Mouse (Mus musculus) subcutaneous adipose tissue, adult 2 months (tissue): ENCODE measurements around the gene Proser3. TPM values are rescaled to one million over a fixed set of nuclear protein-coding genes. Genes with fewer than 3 reads are reported as not detected.

ENCODE experiments used
- polyA plus RNA-seq: library from polyadenylated mRNA; depleted of rRNA; stranded (reverse); fragments of >200 nt; gene quantifications from 2 replicates; pipeline ENCODE4 v1.2.3, GENCODE M21; 2012; ENCODE audit warnings: low replicate concordance; rRNA removed

Gene Proser3
- 4.1 and 17.2 TPM in 2 replicates for polyA plus RNA-seq

GRCm38 (mm10) chr7:30552102-30553020, at the start of gene Proser3, which contains the start of gene Hspb6:
TSS of gene Proser3 (minus strand) at chr7:30552299.
TSS of gene Hspb6 (plus strand) at chr7:30552178.

GRCm38 (mm10) chr7:30598786-30599185, 46.7 kb upstream of the Proser3 start, which contains the start of gene Zbtb32:
TSS of gene Zbtb32 (minus strand) at chr7:30598909.

GRCm38 (mm10) chr7:30588676-30589434, 36.8 kb upstream of the Proser3 start, which contains the start of gene Kmt2b:
TSS of gene Kmt2b (minus strand) at chr7:30588726.

GRCm38 (mm10) chr7:30564970-30565571, 13.0 kb upstream of the Proser3 start, which contains the start of gene Igflr1:
TSS of gene Igflr1 (plus strand) at chr7:30565427.

GRCm38 (mm10) chr7:30563117-30563905, 11.2 kb upstream of the Proser3 start, which contains the start of the genes U2af1l4, Gm49396 and Psenen:
TSS of gene U2af1l4 (plus strand) at chr7:30563301.
TSS of gene Gm49396 (plus strand) at chr7:30563344.
TSS of gene Psenen (minus strand) at chr7:30563627.

GRCm38 (mm10) chr7:30559443-30559954, 7.4 kb upstream of the Proser3 start, which contains the start of gene Lin37:
TSS of gene Lin37 (minus strand) at chr7:30559838.

GRCm38 (mm10) chr7:30534633-30535577, 17.2 kb downstream of the Proser3 start, which contains the start of gene Arhgap33:
TSS of gene Arhgap33 (minus strand) at chr7:30535060.

GRCm38 (mm10) chr7:30493401-30493931, 58.6 kb downstream of the Proser3 start, which contains the start of gene Prodh2:
TSS of gene Prodh2 (plus strand) at chr7:30493622.

Other genes starting within 250 kb of the Proser3 start
- gene Alkbh6, start 243.6 kb downstream of the Proser3 start, polyA plus RNA-seq = 96.6 and 120 TPM in 2 replicates
- 2.6 and 34.1 TPM in 2 replicates for gene Syne4, start 237.5 kb downstream of the Proser3 start, polyA plus RNA-seq
- gene E130208F15Rik, start 230.6 kb downstream of the Proser3 start, polyA plus RNA-seq = 0.53 and 0.66 TPM in 2 replicates
- gene Sdhaf1, start 228.4 kb downstream of the Proser3 start, polyA plus RNA-seq = 14.7 and 20.6 TPM in 2 replicates
- 3.1 and 19.7 TPM in 2 replicates for gene Lrfn3, start 189.5 kb downstream of the Proser3 start, polyA plus RNA-seq
- gene Tyrobp, start 138.5 kb downstream of the Proser3 start, polyA plus RNA-seq = 182 and 372 TPM in 2 replicates
- gene Hcst, start 132.4 kb downstream of the Proser3 start, polyA plus RNA-seq = 11.1 and 15.3 TPM in 2 replicates
- 3.1 and 5.5 TPM in 2 replicates for gene Nfkbid, start 130.6 kb downstream of the Proser3 start, polyA plus RNA-seq
- 2.5 and 7.0 TPM in 2 replicates for gene Aplp1, start 106.8 kb downstream of the Proser3 start, polyA plus RNA-seq
- not detected in 2 replicates for gene Kirrel2, start 94.6 kb downstream of the Proser3 start, polyA plus RNA-seq
- not detected in 2 replicates for gene Nphs1, start 94.0 kb downstream of the Proser3 start, polyA plus RNA-seq
- not detected in 2 replicates for gene Prodh2, start 58.7 kb downstream of the Proser3 start, polyA plus RNA-seq
- gene Arhgap33, start 17.2 kb downstream of the Proser3 start, polyA plus RNA-seq = 7.3 and 17.1 TPM in 2 replicates
- gene Hspb6, start 121 bp downstream of the Proser3 start, polyA plus RNA-seq = 65.4 and 90.8 TPM in 2 replicates
- 32.9 and 36.6 TPM in 2 replicates for gene Lin37, start 7.5 kb upstream of the Proser3 start, polyA plus RNA-seq
- gene U2af1l4, start 11.0 kb upstream of the Proser3 start, polyA plus RNA-seq = 56.7 and 69.3 TPM in 2 replicates
- 1.4 and 3.1 TPM in 2 replicates for gene Gm49396, start 11.0 kb upstream of the Proser3 start, polyA plus RNA-seq
- 135 and 167 TPM in 2 replicates for gene Psenen, start 11.3 kb upstream of the Proser3 start, polyA plus RNA-seq
- gene Igflr1, start 13.1 kb upstream of the Proser3 start, polyA plus RNA-seq = 3.8 and 6.8 TPM in 2 replicates
- gene Kmt2b, start 36.4 kb upstream of the Proser3 start, polyA plus RNA-seq = 35.0 and 59.6 TPM in 2 replicates
- 0.92 and 1.1 TPM in 2 replicates for gene Zbtb32, start 46.6 kb upstream of the Proser3 start, polyA plus RNA-seq
- 2.8 and 21.0 TPM in 2 replicates for gene Upk1a, start 60.5 kb upstream of the Proser3 start, polyA plus RNA-seq
- 647 and 1,156 TPM in 2 replicates for gene Cox6b1, start 73.9 kb upstream of the Proser3 start, polyA plus RNA-seq
- not detected in 2 replicates for gene Etv2, start 83.6 kb upstream of the Proser3 start, polyA plus RNA-seq
- 47.6 and 62.6 TPM in 2 replicates for gene Rbm42, start 98.0 kb upstream of the Proser3 start, polyA plus RNA-seq
- 11.8 and 17.8 TPM in 2 replicates for gene Haus5, start 112.7 kb upstream of the Proser3 start, polyA plus RNA-seq
- not detected in 2 replicates for gene Pmis2, start 119.3 kb upstream of the Proser3 start, polyA plus RNA-seq
- not detected in 2 replicates for gene 2200002J24Rik, start 146.6 kb upstream of the Proser3 start, polyA plus RNA-seq
- gene Atp4a, start 159.9 kb upstream of the Proser3 start, polyA plus RNA-seq = 0.39 TPM in 1 of 2 replicates, not detected in the other
- 254 and 273 TPM in 2 replicates for gene Tmem147, start 177.2 kb upstream of the Proser3 start, polyA plus RNA-seq
- gene Gapdhs, start 191.4 kb upstream of the Proser3 start, polyA plus RNA-seq = not detected in 2 replicates
- 10.8 and 36.4 TPM in 2 replicates for gene Sbsn, start 199.2 kb upstream of the Proser3 start, polyA plus RNA-seq
- 8.6 and 10.7 TPM in 2 replicates for gene Dmkn, start 211.5 kb upstream of the Proser3 start, polyA plus RNA-seq
- gene Krtdap, start 235.6 kb upstream of the Proser3 start, polyA plus RNA-seq = 0.51 and 2.0 TPM in 2 replicates